Mouse (Mus musculus) ovary, postnatal 36 days (tissue): ENCODE measurements at regions not wholly inside any gene's neighbourhood (a gene's known extent, or its start where the extent isn't known, plus 50 kb on each side); places are given as distances from the start of the nearest gene placed in this dataset.

Source experiments
- DNase-seq: peaks from one replicate; pipeline ENCODE4 v3.0.0; 2022; ENCODE audit warnings: low spot score, mixed read lengths

DNA sequence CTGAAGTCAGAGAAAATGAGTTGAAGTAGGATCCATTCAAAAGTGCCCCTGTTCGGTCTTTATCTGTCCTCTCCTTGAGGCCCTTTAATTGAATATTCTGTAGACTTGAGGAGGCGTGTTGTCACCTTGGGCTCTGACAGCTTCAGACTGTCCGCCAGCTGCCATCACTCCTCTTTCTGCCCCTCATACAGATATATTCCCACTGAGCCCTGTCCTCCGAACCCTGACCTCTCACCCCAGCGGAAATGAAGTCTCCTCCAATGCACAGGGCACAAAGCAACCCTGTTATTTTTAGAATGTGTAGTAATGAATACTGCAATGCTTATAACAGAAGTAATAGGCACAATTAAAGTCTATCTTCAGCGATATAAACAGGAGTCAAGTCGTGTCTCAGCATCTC is 117.4 kb upstream of the Gm14444 start:
- DNase-seq, result no peak

- no peak for DNase-seq
Observed at GRCm38 (mm10) chr2:174897424-174897823, 112.6 kb upstream of the Gm14444 start.

DNA sequence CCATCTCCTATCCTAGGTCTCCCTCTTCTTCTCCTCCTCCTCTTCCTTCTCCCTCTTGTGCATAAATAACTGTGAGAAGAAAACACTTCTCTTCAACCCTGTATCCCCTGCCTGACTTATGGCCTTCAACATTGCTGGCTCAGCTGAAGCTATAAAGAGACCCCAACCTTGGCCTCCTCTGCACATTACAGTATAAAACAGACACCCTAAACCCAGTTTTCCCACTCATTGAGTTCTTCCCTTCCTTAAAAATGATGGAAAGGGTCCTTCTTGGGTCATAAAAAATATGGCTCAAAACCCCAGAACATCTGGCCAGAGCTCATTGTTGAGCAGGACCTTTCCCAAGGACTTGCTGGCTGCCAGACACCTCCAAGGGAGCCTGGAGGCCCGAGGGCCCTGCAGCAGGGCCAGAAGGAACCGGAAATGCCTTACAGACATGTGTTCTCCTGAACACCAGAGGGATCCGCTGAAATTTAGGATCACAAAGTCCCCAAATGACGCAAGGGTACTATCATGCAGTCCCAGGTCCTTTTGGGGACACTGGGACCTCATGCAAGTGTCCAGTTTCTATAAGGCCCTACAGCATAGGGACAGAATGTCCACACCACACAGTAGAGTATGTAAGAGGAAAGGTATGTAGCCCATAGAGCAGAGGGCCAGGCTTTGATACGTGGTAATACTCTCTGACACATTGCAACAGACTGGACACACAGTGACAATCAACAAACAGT is 109.9 kb upstream of the Gm14444 start:
- no peak for DNase-seq

GRCm38 (mm10) chr2:174900671-174900991 is 109.4 kb upstream of the Gm14444 start:
- DNase-seq, result peak; percentile 38

- DNase-seq, result no peak
Observed at GRCm38 (mm10) chr2:174901801-174902200, 108.2 kb upstream of the Gm14444 start.

DNA sequence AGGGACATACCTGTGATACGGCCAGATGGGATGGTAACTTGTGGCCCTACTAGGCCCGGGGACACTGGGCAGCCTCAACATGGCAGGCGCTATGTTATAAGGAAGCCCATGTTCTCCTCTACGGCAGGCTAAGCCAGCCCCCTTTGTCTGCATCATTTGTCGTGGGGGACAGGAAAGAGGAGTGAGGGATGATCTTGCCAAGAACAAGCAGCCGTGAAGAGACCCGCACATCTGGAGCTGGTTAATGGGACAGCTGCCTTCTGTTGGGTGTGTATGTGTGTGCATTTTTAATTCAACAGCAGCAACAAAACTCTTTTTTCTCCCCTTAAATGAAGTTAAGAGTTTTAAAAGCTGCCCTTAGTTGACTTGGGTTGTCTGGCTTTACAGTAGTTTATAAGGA is 106.4 kb upstream of the Gm14444 start:
- DNase-seq, result no peak

GRCm38 (mm10) chr2:174905865-174906639 is 104.0 kb upstream of the Gm14444 start:
- no peak for DNase-seq

DNA sequence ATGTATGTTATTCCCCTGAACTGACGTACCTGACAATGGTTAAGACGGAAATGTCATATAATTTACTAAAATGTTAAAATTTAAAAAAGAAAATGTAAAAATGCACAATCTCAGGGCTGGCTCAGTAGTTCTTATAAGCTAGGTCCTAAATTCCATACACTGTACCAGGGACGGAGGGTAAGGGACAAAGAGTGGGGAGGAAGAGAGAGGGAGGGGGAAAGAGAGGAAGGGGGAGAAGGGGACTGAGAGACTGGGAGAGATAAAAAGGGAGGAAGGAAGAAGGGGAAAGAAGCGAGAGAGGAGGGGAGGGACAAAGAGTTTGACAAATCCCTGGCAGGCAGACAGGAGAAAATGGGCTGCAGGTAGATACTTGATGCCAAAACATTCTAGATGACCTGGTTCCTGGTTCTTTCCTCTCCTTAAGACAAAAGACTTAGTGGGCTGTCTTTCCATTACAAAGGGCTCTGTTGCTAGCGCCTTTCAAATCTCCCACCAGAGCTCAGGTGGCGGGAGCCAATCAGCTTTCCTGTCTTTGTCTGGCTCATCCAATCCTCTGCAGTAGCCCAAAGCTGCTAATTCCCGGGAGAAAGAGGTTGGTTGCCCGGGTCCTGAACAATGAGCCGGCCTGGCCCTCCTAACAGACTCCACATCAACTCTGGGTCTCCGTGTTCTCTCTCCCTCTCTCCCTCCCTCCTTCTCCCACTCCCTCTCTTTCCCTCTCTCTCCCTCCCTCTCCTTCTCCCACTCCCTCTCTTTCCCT is 92.7 kb upstream of the Gm14444 start:
- no peak for DNase-seq

- DNase-seq, result no peak
Observed at GRCm38 (mm10) chr2:174917975-174918374, 92.1 kb upstream of the Gm14444 start.

DNA sequence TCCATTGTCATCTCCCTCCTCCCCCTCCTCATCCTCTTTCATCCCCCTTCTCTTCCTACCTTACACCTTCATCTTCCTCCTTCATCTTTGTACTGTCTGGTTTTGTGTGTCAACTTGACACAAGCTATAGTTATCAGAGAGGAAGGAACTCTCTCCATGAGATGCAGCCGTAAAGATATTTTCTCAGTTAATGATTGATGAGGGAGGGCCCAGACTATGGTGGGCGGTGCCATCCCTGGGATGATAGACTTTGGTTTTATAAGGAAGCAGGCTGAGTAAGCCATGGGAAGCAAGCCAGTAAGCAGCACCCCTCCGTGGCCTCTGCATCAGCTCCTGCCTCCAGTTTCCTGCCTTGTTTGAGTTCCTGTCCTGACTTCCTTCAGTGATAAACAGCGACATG is 87.8 kb upstream of the Gm14444 start:
- no peak for DNase-seq

GRCm38 (mm10) chr2:174929718-174930117 is 80.3 kb upstream of the Gm14444 start:
- DNase-seq, result no peak

DNA sequence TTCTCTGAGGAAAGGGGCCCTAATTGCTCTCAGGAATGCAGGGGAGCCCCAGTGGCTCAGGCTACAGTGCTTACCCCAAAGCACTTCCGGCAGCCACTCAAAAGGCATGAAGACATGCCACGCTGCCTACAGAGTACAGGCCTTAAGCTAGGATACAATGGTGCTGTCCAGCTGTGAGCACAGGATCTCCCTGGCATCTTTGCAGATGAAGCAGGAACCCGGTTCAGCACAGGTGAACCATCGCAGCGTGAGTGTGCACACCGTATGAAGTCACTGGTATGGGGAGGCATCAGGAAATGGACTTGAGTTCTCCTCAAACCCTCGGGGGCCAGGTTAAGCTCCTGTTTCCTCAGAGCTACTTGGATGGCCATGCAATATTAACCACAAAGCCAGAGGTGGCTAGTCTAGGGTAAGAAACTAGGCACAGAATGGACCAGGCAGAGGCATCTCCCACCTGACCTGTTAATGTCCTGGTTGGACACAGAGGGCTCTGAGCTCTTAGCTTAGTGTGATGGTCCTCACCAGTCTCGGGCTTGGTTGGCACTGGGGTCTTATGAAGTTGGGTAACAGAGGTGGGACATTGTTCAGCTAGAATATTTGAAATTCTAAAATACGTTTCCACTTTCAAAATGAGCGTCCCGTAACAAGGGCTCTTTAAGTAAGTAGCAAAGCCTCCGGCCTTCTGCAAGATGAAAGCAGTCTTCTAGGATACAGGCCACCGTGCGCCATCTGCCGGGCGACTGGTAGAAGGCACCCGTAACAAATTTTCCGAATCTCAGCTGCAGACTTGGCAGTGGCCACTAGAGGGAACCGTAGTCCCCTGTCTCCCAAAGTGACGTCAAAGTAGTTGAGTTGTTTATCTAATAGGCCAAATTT is 77.7 kb upstream of the Gm14444 start:
- DNase-seq, result peak; percentile 78

GRCm38 (mm10) chr2:174933013-174933353 is 77.1 kb upstream of the Gm14444 start:
- no peak for DNase-seq

DNA sequence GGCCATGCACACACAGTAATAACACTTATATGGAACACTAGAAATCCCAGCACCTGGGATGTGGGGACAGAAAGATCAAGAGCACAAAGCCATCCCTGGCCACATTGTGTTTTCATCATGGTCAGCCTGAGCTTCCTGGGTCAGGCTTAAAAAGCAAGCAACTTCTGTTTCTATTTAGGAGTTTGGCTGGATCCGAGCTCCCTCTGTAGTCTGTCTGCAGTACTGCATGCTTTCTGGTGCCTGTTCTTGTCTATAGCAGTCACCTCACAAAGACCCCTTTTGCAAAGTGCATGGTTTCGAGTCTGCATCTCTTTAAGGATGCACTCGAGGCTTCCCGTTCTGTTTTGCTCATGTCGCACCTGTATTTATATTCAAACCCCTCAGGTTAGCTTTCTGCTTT is 73.4 kb upstream of the Gm14444 start:
- DNase-seq, result no peak

- no peak for DNase-seq
Observed at GRCm38 (mm10) chr2:174937930-174938329, 72.1 kb upstream of the Gm14444 start.

GRCm38 (mm10) chr2:174942221-174942620 is 67.8 kb upstream of the Gm14444 start:
- DNase-seq, result no peak

GRCm38 (mm10) chr2:174948106-174948505 is 61.9 kb upstream of the Gm14444 start:
- DNase-seq, result no peak
